Mouse (Mus musculus) heart, postnatal 0 days (tissue): ENCODE data around the gene Wdfy2. TPM values are rescaled to one million over a fixed set of nuclear protein-coding genes. Genes with fewer than 3 reads are reported as not detected.

Source experiments
- ATAC-seq: fragments of 200-750 bp; cut with Nextera tagmentation; 2 replicates; pipeline ENCODE4 v1.8.0; 2017; ENCODE audit warnings: low read depth, moderate number of reproducible peaks, moderate library complexity; ENCODE audit not compliant: insufficient read depth
- DNase-seq: peaks from one replicate; pipeline ENCODE4 v3.0.0-alpha.2; 2016; ENCODE audit warnings: low spot score
- H3K27ac ChIP-seq: fragments of 300-500 bp; sonication (generic); 2 replicates; pipeline ENCODE4 v1.5.1; 2014; ENCODE audit warnings: low read depth, mild to moderate bottlenecking
- H3K27me3 ChIP-seq: fragments of 300-500 bp; sonication (generic); 2 replicates; pipeline ENCODE4 v1.6.1; 2014; ENCODE audit warnings: low read length, mixed read lengths; ENCODE audit not compliant: control insufficient read depth, insufficient read depth
- H3K36me3 ChIP-seq: fragments of 300-500 bp; sonication (generic); replicated peaks from 2 replicates; pipeline ENCODE4 v1.6.1; 2014; ENCODE audit warnings: low read length, mixed read lengths; ENCODE audit not compliant: control insufficient read depth, insufficient read depth
- H3K4me1 ChIP-seq: fragments of 300-500 bp; sonication (generic); 2 replicates; pipeline ENCODE4 v1.6.1; 2014; ENCODE audit warnings: antibody characterized with exemption; ENCODE audit not compliant: control insufficient read depth, insufficient read depth
- H3K4me2 ChIP-seq: fragments of 300-500 bp; sonication (generic); 2 replicates; pipeline ENCODE4 v1.6.1; 2014; ENCODE audit warnings: low read depth, mild to moderate bottlenecking, low read length, moderate library complexity
- H3K4me3 ChIP-seq: fragments of 300-500 bp; sonication (generic); 2 replicates; pipeline ENCODE4 v1.5.1; 2014; ENCODE audit warnings: low read depth, low read length
- H3K9ac ChIP-seq: fragments of 300-500 bp; sonication (generic); replicated peaks from 2 replicates; pipeline ENCODE4 v1.6.1; 2014; ENCODE audit warnings: low read depth, low read length, mixed read lengths
- H3K9me3 ChIP-seq: fragments of 300-500 bp; sonication (generic); replicated peaks from 2 replicates; pipeline ENCODE4 v1.6.1; 2016; ENCODE audit warnings: low read length; ENCODE audit not compliant: control insufficient read depth
- CTCF ChIP-seq: IDR thresholded peaks from 2 replicates; pipeline ENCODE4 v1.5.1; 2016; ENCODE audit warnings: antibody characterized with exemption, control low read depth, low read depth
- EP300 ChIP-seq: IDR thresholded peaks from 2 replicates; pipeline ENCODE4 v1.6.1; 2016; ENCODE audit warnings: antibody characterized with exemption, low read depth
- WGBS: fragments of 180-500 bp; shearing (Covaris S2); extraction: QIAGEN DNeasy Blood & Tissue Kit; methylation state at CpG from one replicate; pipeline ENCODE4 v1.1.7; 2014; 5-methylcytosine and 5-hydroxymethylcytosine counted together
- microRNA-seq: library from miRNA; unstranded; fragments of <30 nt; microRNA quantifications from one replicate; pipeline ENCODE4, GENCODE M21; 2016
- polyA plus RNA-seq: library from polyadenylated mRNA; unstranded; fragments of >200 nt; fragmentation: Nextera tagmentation; extraction: Ambion mirVana; gene quantifications from 2 replicates; pipeline ENCODE4 v1.2.1, GENCODE M21; 2015
- total RNA-seq: library from RNA; depleted of rRNA; stranded (reverse); fragments of >200 nt; gene quantifications from 2 replicates; pipeline ENCODE4 v1.2.3, GENCODE M21; 2014; ENCODE audit warnings: low replicate concordance; rRNA removed

Wdfy2 gene
- total and polyA plus RNA-seq, 2 experiments from 2014 or later: 1.8 to 11.8 TPM

- no peaks in the 10 kb centered on the region for H3K9me3 ChIP-seq
- ATAC-seq: peak; percentile 77
- DNase-seq: peak; percentile 76
- no peak overlapping the region for H3K4me2 ChIP-seq
- H3K27ac ChIP-seq: peak overlapping the region; percentile 87
- H3K4me3 ChIP-seq: no peak overlapping the region
- peaks cover 6% of the 10 kb centered on the region for H3K4me1 ChIP-seq
- WGBS: 20% methylated on average over 2 of the region's 2 CpGs
- H3K9ac ChIP-seq: no peak overlapping the region
- TF ChIP-seq EP300 (peak; percentile 71; the same call in 1 of the 2 replicates), CTCF (no peak)
- H3K27me3 ChIP-seq: no peaks in the 10 kb centered on the region
- H3K36me3 ChIP-seq: no peaks in the 10 kb centered on the region
Measured at GRCm38 (mm10) chr14:63002588-63002987, 165.1 kb downstream of the Wdfy2 start.

Small RNA genes lying within 50 kb of the gene (microRNA-seq; reads per million reads assigned to microRNA genes)
- gene Mir6541 (not detected), gene Mir8098 (0.89 reads per million)

Other genes with a start within 250 kb of the Wdfy2 start
- gene Serpine3, start 174.0 kb upstream of the Wdfy2 start, total RNA-seq: not detected in 2 replicates
- gene Serpine3, start 174.0 kb upstream of the Wdfy2 start, polyA plus RNA-seq: not detected in 2 replicates
- gene Ints6, start 76.5 kb upstream of the Wdfy2 start, total RNA-seq: 12.5 and 17.4 TPM in 2 replicates
- 6.5 and 8.2 TPM in 2 replicates for gene Ints6, start 76.5 kb upstream of the Wdfy2 start, polyA plus RNA-seq
- gene Defb48, start 146.8 kb downstream of the Wdfy2 start, total RNA-seq: not detected in 2 replicates
- not detected in 2 replicates for gene Defb48, start 146.8 kb downstream of the Wdfy2 start, polyA plus RNA-seq
- not detected in 2 replicates for gene Defb47, start 160.4 kb downstream of the Wdfy2 start, total RNA-seq
- gene Defb47, start 160.4 kb downstream of the Wdfy2 start, polyA plus RNA-seq: not detected in 2 replicates
- not detected in 2 replicates for gene Defb43, start 174.1 kb downstream of the Wdfy2 start, total RNA-seq
- not detected in 2 replicates for gene Defb43, start 174.1 kb downstream of the Wdfy2 start, polyA plus RNA-seq
- not detected in 2 replicates for gene Defb42, start 209.3 kb downstream of the Wdfy2 start, total RNA-seq
- 0.88 and 1.1 TPM in 2 replicates for gene Defb42, start 209.3 kb downstream of the Wdfy2 start, polyA plus RNA-seq
- not detected in 2 replicates for gene Defb30, start 212.3 kb downstream of the Wdfy2 start, total RNA-seq
- gene Defb30, start 212.3 kb downstream of the Wdfy2 start, polyA plus RNA-seq: not detected in 2 replicates